Mouse (Mus musculus): ENCODE measurements around the gene Ppm1l. TPM values are rescaled to one million over a fixed set of nuclear protein-coding genes. Genes with fewer than 3 reads are reported as not detected.

Ppm1l gene
- total and polyA plus RNA-seq, 3 experiments: 7.6 to 31.3 (median 24.1) TPM

- no peak for TF ChIP-seq CTCF (IDR thresholded peaks at IDR 0.05)
- no peak for TF ChIP-seq POLR2A (IDR thresholded peaks at IDR 0.05; ENCODE audit: insufficient read depth, low read depth, low read length)
- TF ChIP-seq EP300 (IDR thresholded peaks at IDR 0.05; ENCODE audit: insufficient read depth, low read depth, low read length): no peak
- H3K79me2 ChIP-seq (replicated peaks; ENCODE audit: control insufficient read depth, insufficient read depth, low read length): no peaks in the 10 kb centered on the region
- no peaks in the 10 kb centered on the region for H3K36me3 ChIP-seq (ENCODE audit: control insufficient read depth, insufficient read depth, low read length)
- peaks cover 2% of the 10 kb centered on the region; the same call in 1 of the 2 replicates for H3K4me1 ChIP-seq (ENCODE audit: control insufficient read depth, insufficient read depth, low read length)
- WGBS: 58% methylated on average over 8 of the region's 8 CpGs
- H3K27ac ChIP-seq: no peak overlapping the region
- intact Hi-C loops (cut with DNase I): no loop called here
- H3K4me3 ChIP-seq: no peak overlapping the region
- no peak overlapping the region for H3K9ac ChIP-seq (ENCODE audit: low read depth, low read length)
- peak in 1 of 2 experiments; percentile 8 for DNase-seq
- H3K27me3 ChIP-seq (ENCODE audit: control insufficient read depth, insufficient read depth, low read length): no peaks in the 10 kb centered on the region
Observed at GRCm38 (mm10) chr3:69296270-69296669, 20.4 kb upstream of the Ppm1l start.

- no peak for DNase-seq
- TF ChIP-seq CTCF (IDR thresholded peaks at IDR 0.05): no peak
- WGBS: 83% methylated on average over 1 of the region's 1 CpGs
- Histone ChIP-seq H3K36me3 (ENCODE audit: control insufficient read depth, insufficient read depth, low read length) (no peaks in the 10 kb centered on the region), H3K9ac (ENCODE audit: low read depth, low read length) (no peak overlapping the region), H3K27me3 (ENCODE audit: control insufficient read depth, insufficient read depth, low read length) (no peaks in the 10 kb centered on the region), H3K27ac (no peak overlapping the region), H3K79me2 (replicated peaks; ENCODE audit: control insufficient read depth, insufficient read depth, low read length) (no peaks in the 10 kb centered on the region), H3K4me3 (no peak overlapping the region), H3K4me1 (ENCODE audit: control insufficient read depth, insufficient read depth, low read length) (peaks cover 2% of the 10 kb centered on the region; the same call in 1 of the 2 replicates)
- intact Hi-C loops (cut with DNase I): no loop called here
Observed at GRCm38 (mm10) chr3:69300121-69300520, 16.5 kb upstream of the Ppm1l start.

- no peak for DNase-seq
- H3K27me3 ChIP-seq (ENCODE audit: control insufficient read depth, insufficient read depth, low read length): no peaks in the 10 kb centered on the region
- peak overlapping the region; percentile 86 for H3K4me3 ChIP-seq
- H3K27ac ChIP-seq: peak overlapping the region; percentile 100
- peak overlapping the region; percentile 82 for H3K9ac ChIP-seq (ENCODE audit: low read depth, low read length)
- intact Hi-C loops (cut with DNase I): loop anchor here (1.0 to 5.0 kb wide), 4 partner anchors 41 to 405 kb away; partner anchors contain the start of genes Kpna4 and Nmd3
- TF ChIP-seq CTCF (IDR thresholded peaks at IDR 0.05): no peak
- TF ChIP-seq POLR2A (IDR thresholded peaks at IDR 0.05; ENCODE audit: insufficient read depth, low read depth, low read length): no peak; the same call in 1 of the 2 replicates
- no peak for TF ChIP-seq EP300 (IDR thresholded peaks at IDR 0.05; ENCODE audit: insufficient read depth, low read depth, low read length)
- no peaks in the 10 kb centered on the region for H3K36me3 ChIP-seq (ENCODE audit: control insufficient read depth, insufficient read depth, low read length)
- H3K4me1 ChIP-seq (ENCODE audit: control insufficient read depth, insufficient read depth, low read length): peaks cover 8% of the 10 kb centered on the region
- WGBS: 1% methylated on average over 18 of the region's 18 CpGs
- H3K79me2 ChIP-seq (replicated peaks; ENCODE audit: control insufficient read depth, insufficient read depth, low read length): no peaks in the 10 kb centered on the region
Observed at GRCm38 (mm10) chr3:69315810-69316390, 761 bp upstream of the Ppm1l start.

GRCm38 (mm10) chr3:69317251-69318125 is 827 bp downstream of the Ppm1l start:
- peaks cover 8% of the 10 kb centered on the region for H3K4me1 ChIP-seq (ENCODE audit: control insufficient read depth, insufficient read depth, low read length)
- peak overlapping the region; percentile 89 for H3K9ac ChIP-seq (ENCODE audit: low read depth, low read length)
- no peaks in the 10 kb centered on the region for H3K79me2 ChIP-seq (replicated peaks; ENCODE audit: control insufficient read depth, insufficient read depth, low read length)
- intact Hi-C loops (cut with DNase I): loop anchor here (2.0 to 5.0 kb wide), 3 partner anchors 40 to 403 kb away; partner anchors contain the start of gene Nmd3
- H3K4me3 ChIP-seq: peak overlapping the region; percentile 86
- peak overlapping the region; percentile 100 for H3K27ac ChIP-seq
- H3K27me3 ChIP-seq (ENCODE audit: control insufficient read depth, insufficient read depth, low read length): no peaks in the 10 kb centered on the region
- 1% methylated on average over 73 of the region's 73 CpGs for WGBS
- no peak for DNase-seq
- H3K36me3 ChIP-seq (ENCODE audit: control insufficient read depth, insufficient read depth, low read length): no peaks in the 10 kb centered on the region
- TF ChIP-seq EP300 (IDR thresholded peaks at IDR 0.05; ENCODE audit: insufficient read depth, low read depth, low read length): no peak
- no peak for TF ChIP-seq POLR2A (IDR thresholded peaks at IDR 0.05; ENCODE audit: insufficient read depth, low read depth, low read length)
- no peak for TF ChIP-seq CTCF (IDR thresholded peaks at IDR 0.05)

GRCm38 (mm10) chr3:69318131-69318951 is 1.7 kb downstream of the Ppm1l start:
- Histone ChIP-seq H3K27ac (peak overlapping the region; percentile 6; the same call in 1 of the 2 replicates), H3K36me3 (ENCODE audit: control insufficient read depth, insufficient read depth, low read length) (no peaks in the 10 kb centered on the region), H3K4me3 (peak overlapping the region; percentile 86), H3K4me1 (ENCODE audit: control insufficient read depth, insufficient read depth, low read length) (peaks cover 8% of the 10 kb centered on the region), H3K79me2 (replicated peaks; ENCODE audit: control insufficient read depth, insufficient read depth, low read length) (no peaks in the 10 kb centered on the region), H3K9ac (ENCODE audit: low read depth, low read length) (peak overlapping the region; percentile 55), H3K27me3 (ENCODE audit: control insufficient read depth, insufficient read depth, low read length) (no peaks in the 10 kb centered on the region)
- intact Hi-C loops (cut with DNase I): loop anchor here (5.0 kb wide), 1 partner anchor 39 kb away; no protein-coding TSS in a partner anchor
- peak; percentile 42 to 48 for DNase-seq
- WGBS: 4% methylated on average over 25 of the region's 25 CpGs
- TF ChIP-seq CTCF (IDR thresholded peaks at IDR 0.05) (no peak), POLR2A (IDR thresholded peaks at IDR 0.05; ENCODE audit: insufficient read depth, low read depth, low read length) (no peak)

All from heart, adult 2 months (tissue).